Mouse (Mus musculus): ENCODE results near the gene Mov10. TPM values are rescaled to one million over a fixed set of nuclear protein-coding genes. Genes with fewer than 3 reads are reported as not detected.
"Not testable (repeated sequence)": the region's sequence is repeated elsewhere in the genome, so short reads cannot be mapped to it uniquely, and the experiment has no call there.

The Mov10 gene
- total RNA-seq, 1 experiment from 2014 or later: 19.9 TPM

DNA sequence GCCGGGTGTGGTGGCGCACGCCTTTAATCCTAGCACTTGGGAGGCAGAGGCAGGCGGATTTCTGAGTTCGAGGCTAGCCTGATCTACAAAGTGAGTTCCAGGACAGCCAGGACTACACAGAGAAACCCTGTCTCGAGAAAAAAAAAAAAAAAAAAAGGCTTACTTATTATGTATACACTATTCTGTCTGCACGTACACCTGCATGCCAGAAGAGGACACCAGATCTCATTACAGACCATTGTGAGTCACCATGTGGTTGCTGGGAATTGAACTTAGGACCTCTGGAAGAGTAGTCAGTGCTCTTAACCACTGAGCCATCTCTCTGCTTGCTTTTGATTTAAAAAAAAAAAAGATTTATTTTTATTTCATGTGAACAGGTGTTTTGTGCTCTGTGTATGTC is 5.1 kb downstream of the Mov10 start:
- ATAC-seq (ENCODE audit: extremely low read depth, insufficient number of reproducible peaks, low FRiP score, poor library complexity, severe bottlenecking): not testable (repeated sequence)

DNA sequence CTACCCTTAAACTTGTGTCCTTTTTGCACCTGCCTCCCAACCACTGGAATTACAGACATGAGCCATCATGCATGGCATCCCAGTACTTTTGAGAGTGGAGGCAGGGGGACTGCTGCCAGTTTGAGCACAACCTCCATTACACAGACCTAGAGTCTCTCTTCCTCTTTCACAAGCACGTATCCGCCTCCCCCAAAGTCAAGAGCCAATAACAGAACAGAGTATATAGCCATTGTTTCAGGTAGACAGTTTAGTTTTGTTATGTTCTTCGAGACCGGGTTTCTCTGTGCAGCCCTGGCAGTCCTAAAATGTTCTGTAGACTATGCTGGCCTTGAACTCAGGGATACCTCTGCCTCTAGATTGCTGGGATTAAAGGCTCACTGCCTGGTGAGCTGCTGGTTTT is 6.1 kb downstream of the Mov10 start:
- no peak for ATAC-seq (ENCODE audit: extremely low read depth, insufficient number of reproducible peaks, low FRiP score, poor library complexity, severe bottlenecking)

DNA sequence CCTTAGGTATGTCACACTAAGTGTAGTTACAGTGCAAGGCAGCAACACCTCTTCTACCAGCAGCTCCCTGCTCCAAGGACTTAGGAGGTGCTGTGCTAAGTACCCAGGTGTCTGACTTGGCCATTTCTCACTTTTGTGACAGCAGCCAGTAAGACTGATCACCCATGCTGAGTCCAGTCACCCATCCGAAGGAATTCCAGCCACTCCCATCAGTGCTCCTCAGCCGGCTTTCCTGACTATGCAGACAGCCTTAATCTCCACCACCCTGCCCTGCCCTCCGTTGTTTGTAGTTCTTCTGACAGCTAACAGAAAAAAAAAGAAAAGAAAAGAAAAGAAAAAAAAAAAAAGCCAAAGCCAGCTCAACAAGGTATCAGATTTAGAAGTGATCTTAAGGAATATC is 6.6 kb downstream of the Mov10 start:
- ATAC-seq (ENCODE audit: extremely low read depth, insufficient number of reproducible peaks, low FRiP score, poor library complexity, severe bottlenecking): no peak

DNA sequence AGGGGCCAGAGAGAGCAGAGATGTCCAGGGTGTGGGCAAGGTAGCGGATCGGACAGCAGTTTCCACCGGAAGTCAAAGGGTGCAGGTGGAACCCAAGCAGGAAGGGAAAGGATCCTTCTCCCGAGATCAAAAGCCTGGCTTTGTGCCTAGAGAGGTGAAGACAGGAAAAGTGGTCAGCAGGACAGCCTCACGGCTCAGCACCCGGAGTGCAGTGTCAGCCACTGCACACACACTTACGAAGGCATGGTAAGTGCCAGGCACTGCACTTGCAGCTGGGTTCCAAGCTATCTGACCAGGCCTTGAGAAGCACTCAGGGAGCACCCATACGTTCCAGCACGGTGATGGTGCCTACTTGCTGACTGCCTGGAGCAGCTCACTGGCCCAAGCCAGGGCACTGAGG is 12.8 kb downstream of the Mov10 start:
- no peak for ATAC-seq (ENCODE audit: extremely low read depth, insufficient number of reproducible peaks, low FRiP score, poor library complexity, severe bottlenecking)

DNA sequence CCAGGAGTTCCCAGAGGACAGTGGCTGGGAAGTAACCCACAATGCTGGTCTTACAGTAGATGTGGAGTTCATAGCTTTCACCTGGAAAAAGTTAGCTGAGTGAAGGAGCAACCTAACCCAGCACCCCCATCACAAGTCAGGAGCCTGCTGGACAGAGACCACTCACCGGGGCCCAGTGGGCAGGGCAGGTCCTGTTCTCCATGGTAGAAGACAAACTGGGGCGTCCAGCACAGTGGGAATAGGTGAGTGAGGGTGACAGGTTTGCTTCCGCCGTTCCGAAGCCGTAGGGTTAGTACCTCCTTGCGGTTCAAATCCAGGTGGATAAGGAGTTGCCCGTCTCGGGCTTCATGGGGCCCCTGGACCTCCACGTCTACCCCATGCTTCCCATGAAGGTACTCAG is 14.1 kb downstream of the Mov10 start:
- no peak for ATAC-seq (ENCODE audit: extremely low read depth, insufficient number of reproducible peaks, low FRiP score, poor library complexity, severe bottlenecking)

DNA sequence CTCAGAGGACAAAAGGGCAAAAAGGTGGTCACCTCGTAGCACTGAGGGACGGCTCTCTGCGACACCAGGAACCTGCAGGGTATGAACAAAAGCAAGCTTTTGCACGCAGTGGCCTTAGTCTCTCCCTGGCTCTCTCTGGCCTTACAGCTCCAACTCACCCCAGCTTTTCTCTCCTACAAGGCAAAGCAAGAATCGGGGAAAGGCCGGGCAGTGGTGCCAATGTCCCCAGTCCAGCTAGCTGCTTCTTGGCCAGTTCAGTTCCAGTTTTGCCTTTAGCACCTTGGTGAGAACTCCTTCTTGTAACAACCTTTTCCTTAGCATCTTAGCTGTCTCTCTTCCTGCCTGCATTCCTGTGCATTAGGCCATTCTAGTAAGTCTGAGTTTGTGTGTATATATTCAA is 16.9 kb downstream of the Mov10 start:
- no peak for ATAC-seq (ENCODE audit: extremely low read depth, insufficient number of reproducible peaks, low FRiP score, poor library complexity, severe bottlenecking)

DNA sequence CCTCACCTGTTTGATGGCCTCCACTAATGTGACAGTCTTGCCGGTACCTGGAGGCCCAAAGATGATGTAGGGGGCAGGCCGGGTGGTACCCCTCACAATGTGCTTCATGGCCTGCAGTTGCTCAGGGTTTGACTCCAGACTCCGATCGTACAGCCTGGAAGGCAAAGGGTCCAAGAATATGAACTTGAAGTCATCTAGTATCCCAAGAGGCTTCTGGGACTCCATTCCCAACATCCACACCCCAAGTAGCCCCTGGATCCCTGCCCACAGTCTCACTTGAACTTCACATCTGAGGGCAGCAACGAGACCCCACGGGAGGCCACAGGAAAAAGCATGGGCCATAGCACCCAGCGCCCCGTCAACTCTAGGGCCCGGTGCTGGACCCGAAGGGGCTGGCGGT is 17.7 kb downstream of the Mov10 start:
- no peak for ATAC-seq (ENCODE audit: extremely low read depth, insufficient number of reproducible peaks, low FRiP score, poor library complexity, severe bottlenecking)

DNA sequence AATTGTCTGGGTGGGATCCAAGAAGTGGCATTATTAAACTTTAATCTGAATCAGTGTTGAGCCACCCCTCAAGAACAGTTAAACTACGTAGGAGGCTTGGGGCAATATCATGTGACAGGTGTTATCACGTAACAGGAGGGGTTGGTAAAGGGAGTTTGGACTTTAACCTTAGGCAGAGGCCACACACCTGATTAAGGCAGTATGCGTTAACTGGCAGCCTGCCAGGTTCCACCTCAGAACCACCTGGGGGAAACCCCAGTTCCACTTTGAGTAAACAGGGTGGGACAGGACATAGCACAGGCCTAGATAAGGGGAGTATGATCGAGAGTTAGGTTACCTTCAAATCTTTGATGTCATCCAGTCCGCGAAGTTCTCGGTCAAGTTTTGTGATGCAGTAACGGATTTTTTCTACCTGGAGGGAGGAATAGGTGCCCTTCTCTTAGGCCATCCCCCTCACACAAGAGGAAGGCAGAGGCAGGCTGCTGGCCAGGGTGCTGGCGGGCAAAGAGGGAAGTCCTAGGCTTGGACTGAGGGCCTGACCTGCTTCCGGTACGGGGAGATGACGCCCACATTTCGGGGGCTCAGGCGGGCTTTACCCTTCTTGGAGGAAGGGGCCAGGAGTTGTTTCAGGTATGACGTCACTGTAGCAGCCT is 21.8 kb downstream of the Mov10 start:
- no peak for ATAC-seq (ENCODE audit: extremely low read depth, insufficient number of reproducible peaks, low FRiP score, poor library complexity, severe bottlenecking)

DNA sequence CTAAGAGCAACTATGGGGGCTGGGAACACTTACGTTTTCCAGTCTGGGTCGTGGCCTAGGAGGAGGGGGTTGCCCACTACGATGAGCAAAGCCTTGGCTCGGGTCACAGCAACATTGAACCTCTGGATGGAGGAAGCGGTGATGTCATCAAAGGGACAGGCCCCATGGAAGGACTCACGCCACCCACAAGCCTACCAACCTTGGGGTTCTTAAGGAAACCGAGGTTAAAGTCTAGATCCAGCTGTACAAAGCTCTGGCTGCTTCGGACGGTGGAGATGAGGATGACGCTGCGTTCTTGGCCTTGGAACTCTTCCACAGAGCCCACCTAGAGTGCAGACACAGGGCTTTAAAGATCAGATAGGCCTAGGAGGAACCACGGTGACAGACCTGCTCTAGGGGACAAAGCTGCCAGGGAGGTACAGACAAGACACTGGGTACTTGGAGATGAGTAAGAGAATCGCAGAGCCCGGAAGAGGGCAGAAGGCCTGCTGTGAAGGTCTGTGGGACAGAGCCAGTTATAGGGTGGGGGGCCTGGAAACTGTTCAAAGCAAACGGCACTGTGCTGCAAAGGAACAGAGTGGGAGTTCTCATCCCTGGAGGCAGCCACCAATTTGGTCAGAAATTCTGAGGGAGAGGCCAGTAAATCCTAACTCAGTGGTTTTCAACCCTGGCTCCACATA is 22.6 kb downstream of the Mov10 start:
- ATAC-seq (ENCODE audit: extremely low read depth, insufficient number of reproducible peaks, low FRiP score, poor library complexity, severe bottlenecking): no peak

DNA sequence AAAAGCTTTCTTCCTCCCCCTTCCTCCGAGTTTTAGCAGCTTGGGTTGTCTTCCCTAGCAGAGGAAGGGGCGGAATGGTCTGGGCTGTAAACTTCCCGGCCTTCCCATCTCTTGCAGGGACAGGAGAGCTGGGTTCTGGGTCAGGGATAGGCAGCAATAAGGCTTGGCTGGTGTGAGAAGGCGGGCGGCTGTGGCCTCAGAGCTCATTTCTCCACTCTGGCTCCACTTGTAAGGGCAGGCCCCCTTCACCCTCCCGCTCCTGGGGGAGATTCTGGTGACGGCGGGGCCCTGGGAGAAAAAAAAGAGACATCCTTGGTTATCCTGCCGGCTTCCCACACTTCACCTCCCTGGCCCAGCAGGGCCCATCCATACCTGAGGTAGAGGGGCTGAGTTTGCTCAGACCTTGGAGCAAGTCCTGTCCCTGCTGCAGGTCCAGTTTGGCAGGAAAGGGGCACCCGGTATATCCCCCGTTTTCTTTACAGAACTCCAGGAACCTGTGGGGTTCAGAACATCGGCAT is 23.4 kb downstream of the Mov10 start:
- no peak for ATAC-seq (ENCODE audit: extremely low read depth, insufficient number of reproducible peaks, low FRiP score, poor library complexity, severe bottlenecking)

DNA sequence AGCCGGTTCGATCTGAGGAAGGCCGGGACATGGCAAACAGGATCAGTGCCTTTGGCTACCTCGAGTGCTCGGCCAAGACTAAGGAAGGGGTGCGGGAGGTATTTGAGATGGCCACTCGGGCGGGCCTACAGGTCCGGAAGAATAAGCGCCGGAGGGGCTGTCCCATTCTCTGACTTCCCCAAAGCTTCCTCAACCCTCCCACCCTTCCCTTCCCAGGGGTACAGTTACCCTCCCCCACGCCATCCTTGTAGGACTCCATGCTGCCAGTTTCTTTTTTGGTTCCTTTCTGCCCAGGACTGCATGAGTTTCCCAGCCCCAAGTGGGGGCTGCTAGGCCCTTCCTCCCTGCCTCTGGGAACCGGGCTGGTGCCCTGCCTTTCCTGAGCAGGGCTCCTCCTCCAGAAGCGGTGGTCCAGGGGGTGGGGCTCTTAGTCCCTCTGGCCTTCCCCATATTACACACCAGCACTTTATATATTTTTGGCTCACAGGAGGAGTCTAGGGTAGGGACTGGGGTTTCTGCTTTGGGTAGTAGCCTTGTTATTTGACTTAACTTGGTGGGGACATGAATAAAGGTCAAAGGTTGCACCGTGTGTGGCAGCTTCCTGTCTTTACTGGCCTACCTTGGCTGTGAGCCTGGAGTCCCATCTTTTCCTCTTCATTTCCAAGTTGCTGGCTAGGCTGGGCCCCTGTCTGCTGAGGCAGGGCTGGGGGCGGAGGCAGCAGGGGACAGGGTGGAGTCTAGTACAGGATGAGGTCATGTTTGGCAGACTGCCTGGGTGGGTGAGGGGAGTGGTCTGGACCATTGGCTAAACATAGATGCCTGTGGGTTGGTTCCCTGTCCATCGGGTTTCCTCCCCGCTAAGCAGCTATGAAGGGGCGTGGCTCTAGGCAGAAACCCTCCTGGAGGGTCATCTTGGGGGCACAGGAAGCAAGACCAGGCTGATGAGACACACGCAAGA is 24.2 kb downstream of the Mov10 start:
- ATAC-seq (ENCODE audit: extremely low read depth, insufficient number of reproducible peaks, low FRiP score, poor library complexity, severe bottlenecking): no peak

DNA sequence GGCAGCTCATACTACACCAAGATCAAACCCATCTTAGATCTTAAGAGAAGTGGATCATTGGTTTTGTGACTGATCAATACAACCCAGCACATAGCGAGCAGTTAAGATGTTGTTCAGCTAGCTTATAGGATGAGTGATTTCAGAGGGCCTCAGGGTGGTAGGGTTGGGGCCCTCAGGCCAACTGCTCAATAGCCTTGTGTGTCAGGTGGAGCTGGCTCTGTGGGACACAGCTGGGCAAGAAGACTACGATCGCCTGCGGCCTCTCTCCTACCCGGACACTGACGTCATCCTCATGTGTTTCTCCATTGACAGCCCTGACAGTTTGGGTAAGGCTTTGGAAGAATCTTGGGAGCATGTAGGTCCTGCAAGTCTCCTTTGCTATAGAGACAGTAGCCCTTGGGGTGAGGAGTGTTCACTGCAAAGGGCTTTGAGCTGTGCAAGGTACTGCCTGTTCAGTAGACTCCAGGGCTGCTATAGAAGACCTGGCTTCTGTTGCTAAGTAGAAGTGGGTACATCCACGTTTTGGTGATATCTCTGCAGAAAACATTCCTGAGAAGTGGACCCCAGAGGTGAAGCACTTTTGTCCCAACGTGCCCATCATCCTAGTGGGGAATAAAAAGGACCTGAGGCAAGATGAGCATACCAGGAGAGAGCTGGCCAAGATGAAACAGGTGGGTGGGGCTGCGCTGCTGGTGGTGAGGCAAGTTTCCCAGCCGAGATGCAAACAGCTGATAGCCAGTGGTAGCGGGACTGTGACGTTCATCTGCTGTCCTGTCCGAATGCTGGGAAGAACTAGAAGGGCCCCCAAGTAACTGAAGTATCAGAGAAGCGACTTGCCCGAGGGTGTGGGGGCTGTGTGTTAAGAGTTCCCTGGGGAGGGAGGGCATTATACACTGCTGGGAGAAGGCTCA is 25.7 kb downstream of the Mov10 start:
- no peak for ATAC-seq (ENCODE audit: extremely low read depth, insufficient number of reproducible peaks, low FRiP score, poor library complexity, severe bottlenecking)

DNA sequence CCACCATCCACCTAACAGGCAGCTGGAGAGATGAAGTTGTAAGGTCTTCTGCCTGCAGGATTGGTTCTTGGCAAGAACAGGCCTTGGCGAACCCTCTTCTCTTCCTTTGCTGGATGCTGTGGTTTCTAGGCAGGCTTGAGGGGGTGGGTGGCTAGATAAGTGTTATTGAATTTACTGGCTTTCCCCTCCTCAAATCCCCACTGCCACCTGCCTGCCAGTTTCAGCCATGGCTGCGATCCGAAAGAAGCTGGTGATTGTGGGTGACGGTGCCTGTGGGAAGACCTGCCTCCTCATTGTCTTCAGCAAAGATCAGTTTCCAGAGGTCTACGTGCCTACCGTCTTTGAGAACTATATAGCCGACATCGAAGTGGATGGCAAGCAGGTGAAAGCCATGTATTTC is 26.7 kb downstream of the Mov10 start:
- ATAC-seq (ENCODE audit: extremely low read depth, insufficient number of reproducible peaks, low FRiP score, poor library complexity, severe bottlenecking): no peak

DNA sequence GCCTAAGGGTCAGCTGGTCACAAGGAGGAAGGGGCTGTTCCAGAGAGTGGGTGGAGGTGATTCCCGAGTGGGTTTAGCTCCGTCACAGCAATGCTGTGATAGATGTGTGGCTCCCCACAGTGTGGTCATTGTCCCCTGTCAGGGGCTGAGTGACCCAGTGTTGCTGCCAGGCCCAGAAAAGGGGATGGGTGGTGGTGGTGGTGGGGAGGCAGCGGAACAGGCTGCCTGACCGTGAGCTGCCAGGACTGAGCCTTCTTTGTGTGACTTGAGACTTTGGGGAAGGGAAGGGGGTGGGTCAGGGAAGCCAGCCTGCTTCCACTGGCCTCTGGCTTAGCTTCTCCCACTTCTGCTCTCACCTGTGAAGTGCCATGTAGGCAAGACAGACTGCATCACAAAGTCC is 27.3 kb downstream of the Mov10 start:
- no peak for ATAC-seq (ENCODE audit: extremely low read depth, insufficient number of reproducible peaks, low FRiP score, poor library complexity, severe bottlenecking)

DNA sequence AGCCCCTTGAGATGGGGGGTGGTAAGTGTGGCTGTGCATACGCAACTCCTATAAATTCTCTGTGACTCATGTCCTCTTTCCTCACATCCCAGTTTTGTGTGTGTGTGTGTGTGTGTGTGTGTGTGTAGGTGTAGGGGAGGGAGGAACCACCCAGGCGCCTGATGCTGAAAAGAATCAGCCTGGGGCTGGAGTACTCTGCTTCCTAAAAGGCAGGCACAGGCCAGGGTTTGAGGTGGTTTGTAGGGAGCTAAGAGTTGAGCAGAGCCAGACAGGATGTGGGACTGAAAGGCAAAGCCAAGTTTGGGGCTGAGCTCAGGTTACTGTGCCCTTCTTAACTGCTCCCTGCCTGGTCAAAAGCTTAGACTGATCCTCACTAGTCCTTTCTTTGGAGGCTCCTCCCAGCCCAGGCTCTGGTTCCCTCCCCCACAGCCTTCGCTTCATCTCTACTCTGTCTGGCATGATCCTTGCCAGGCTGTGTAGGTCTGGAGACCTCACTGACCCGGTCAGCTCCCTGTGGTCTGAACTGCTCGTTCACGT is 27.9 kb downstream of the Mov10 start:
- no peak for ATAC-seq (ENCODE audit: extremely low read depth, insufficient number of reproducible peaks, low FRiP score, poor library complexity, severe bottlenecking)

DNA sequence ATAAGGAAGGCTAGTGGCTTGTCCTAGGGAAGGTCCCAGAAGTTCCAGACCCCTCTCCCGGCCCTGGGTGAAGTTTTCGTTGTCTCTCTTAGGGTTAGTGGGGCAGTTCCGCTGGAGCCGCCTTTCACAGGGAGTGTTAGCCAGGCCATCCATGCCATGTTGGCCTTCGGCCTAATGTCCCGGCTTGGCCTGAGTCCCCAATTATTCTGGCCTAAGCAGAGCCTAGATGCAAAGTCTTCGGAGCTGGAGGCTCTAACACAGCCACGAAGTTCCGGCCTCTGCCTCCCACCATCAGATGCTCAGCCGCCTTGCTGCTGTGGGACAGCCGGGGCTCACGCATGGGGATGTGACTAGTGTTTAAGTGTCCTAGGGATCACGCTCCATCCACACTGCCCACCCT is 28.5 kb downstream of the Mov10 start:
- ATAC-seq (ENCODE audit: extremely low read depth, insufficient number of reproducible peaks, low FRiP score, poor library complexity, severe bottlenecking): no peak

DNA sequence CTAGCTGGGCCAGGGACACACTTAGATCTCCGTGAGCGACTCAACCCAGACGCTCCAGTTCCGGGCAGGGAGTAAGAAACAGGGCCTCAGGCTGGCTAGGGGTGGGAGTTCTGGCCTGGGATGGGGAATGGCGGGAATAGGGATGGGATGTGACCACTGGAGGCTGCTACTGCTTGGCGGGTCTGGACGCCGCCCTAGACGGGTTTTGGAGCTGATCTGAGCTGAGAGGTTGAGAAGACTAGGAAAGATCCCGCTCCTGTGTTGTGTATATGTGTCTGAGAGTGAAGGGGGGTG is 29.1 kb downstream of the Mov10 start:
- ATAC-seq (ENCODE audit: extremely low read depth, insufficient number of reproducible peaks, low FRiP score, poor library complexity, severe bottlenecking): no peak

DNA sequence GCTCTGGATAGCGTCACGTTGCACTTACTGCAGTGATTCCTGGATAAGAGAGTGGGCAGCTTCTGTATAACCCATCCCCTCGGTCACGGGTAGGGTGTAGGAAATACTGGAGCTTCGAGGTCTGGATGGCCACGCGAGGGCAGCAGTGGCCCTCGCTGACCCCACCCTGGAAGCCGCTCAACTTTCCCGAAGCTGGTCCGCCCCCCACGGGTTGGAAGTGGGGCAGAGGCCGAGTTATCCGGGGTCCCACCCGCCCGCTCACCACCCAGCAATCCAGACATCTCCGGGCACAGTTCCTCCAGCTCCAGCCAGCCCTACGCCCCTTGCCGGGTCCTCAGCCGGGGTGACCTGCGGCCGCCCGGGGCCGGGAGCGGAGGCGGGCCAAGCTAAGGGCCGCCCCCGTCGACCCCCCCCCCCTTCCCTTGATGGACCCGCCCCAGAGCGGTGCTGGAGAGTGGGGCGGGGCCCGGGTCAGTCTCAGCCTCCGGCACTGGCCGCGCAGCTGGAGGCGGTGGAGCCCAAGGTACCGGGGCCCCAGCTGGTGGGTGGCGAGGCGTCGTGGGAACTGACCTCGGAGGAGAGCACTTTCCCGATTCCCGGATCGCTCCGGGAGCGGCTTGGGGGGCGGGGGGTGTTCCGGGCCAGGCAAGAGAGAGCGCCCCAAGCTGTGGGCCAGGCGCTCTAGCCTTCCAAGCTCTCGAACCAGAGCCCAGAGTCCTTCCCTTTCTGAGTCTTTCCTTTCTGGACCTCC is 29.6 kb downstream of the Mov10 start:
- peak; percentile 47 for ATAC-seq (ENCODE audit: extremely low read depth, insufficient number of reproducible peaks, low FRiP score, poor library complexity, severe bottlenecking)
